Mouse (Mus musculus) stomach, embryonic 14.5 days (tissue): Measurements from ENCODE around the gene Zbtb42. TPM values are rescaled to one million over a fixed set of nuclear protein-coding genes. Genes with fewer than 3 reads are reported as not detected.
A peak's percentile ranks its signal among the peaks of the same experiment; 100 is the strongest.

Experiments used
- ATAC-seq: fragments of 200-750 bp; cut with Nextera tagmentation; 2 replicates; pipeline ENCODE4 v1.8.0; 2017; ENCODE audit warnings: low read depth, moderate TSS enrichment; ENCODE audit not compliant: insufficient number of reproducible peaks, insufficient read depth, low FRiP score
- H3K27ac ChIP-seq: fragments of 300-500 bp; sonication (generic); 2 replicates; pipeline ENCODE4 v1.5.1; 2014; ENCODE audit warnings: mild to moderate bottlenecking, low read length, moderate library complexity, mixed read lengths
- H3K27me3 ChIP-seq: fragments of 300-500 bp; sonication (generic); 2 replicates; pipeline ENCODE4 v1.6.1; 2014; ENCODE audit warnings: low read length, control low read depth, mixed read lengths; ENCODE audit not compliant: control insufficient read depth, insufficient read depth
- H3K36me3 ChIP-seq: fragments of 300-500 bp; sonication (generic); 2 replicates; pipeline ENCODE4 v1.6.1; 2014; ENCODE audit warnings: mild to moderate bottlenecking, control low read depth, low read length, moderate library complexity, mixed read lengths; ENCODE audit not compliant: control insufficient read depth, insufficient read depth
- H3K4me1 ChIP-seq: fragments of 300-500 bp; sonication (generic); 2 replicates; pipeline ENCODE4 v1.6.1; 2014; ENCODE audit warnings: low read length, control low read depth, mixed read lengths; ENCODE audit not compliant: control insufficient read depth, insufficient read depth
- H3K4me2 ChIP-seq: fragments of 300-500 bp; sonication (generic); replicated peaks from 2 replicates; pipeline ENCODE4 v1.6.1; 2014; ENCODE audit warnings: low read depth, low read length, control low read depth
- H3K4me3 ChIP-seq: fragments of 300-500 bp; sonication (generic); 2 replicates; pipeline ENCODE4 v1.5.1; 2014; ENCODE audit warnings: low read depth, low read length, control low read depth
- H3K9ac ChIP-seq: fragments of 300-500 bp; sonication (generic); replicated peaks from 2 replicates; pipeline ENCODE4 v1.6.1; 2014; ENCODE audit warnings: low read depth, mild to moderate bottlenecking, control low read depth, low read length, moderate library complexity, mixed read lengths
- H3K9me3 ChIP-seq: fragments of 300-500 bp; sonication (generic); 2 replicates; pipeline ENCODE4 v1.6.1; 2016; ENCODE audit warnings: low read depth, low read length, control low read depth; ENCODE audit not compliant: control insufficient read depth
- WGBS: fragments of 180-500 bp; shearing (Covaris S2); extraction: QIAGEN DNeasy Blood & Tissue Kit; methylation state at CpG from one replicate; pipeline ENCODE4 v1.1.7; 2014; 5-methylcytosine and 5-hydroxymethylcytosine counted together
- microRNA-seq: library from miRNA; unstranded; fragments of <30 nt; microRNA quantifications from one replicate; pipeline ENCODE4, GENCODE M21; 2016
- polyA plus RNA-seq: library from polyadenylated mRNA; unstranded; fragments of >200 nt; fragmentation: Nextera tagmentation; extraction: Ambion mirVana; gene quantifications from 2 replicates; pipeline ENCODE4 v1.2.1, GENCODE M21; 2014

Gene Zbtb42
- polyA plus RNA-seq, 1 experiment from 2014 or later, result 10.9 TPM

DNA sequence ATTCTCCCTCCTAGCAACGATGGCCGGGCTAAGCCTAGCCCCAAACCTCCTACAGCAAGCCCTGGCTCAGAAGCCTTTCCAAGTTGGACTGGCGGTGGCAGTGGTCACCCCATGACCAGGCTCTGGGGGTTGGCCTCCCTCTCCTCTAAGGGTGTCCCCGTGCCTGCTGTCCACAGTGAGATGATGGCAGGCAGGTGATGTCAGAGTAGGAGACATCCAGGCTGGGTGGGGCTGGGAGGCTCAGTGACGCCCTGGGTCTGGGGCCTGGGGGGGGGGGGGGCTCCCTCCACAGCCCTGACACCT, 44.4 kb downstream of the Zbtb42 start:
- H3K4me1 ChIP-seq, result peaks cover 11% of the 10 kb centered on the region; the same call in 1 of the 2 replicates
- H3K4me2 ChIP-seq, result peak overlapping the region; percentile 86
- no peaks in the 10 kb centered on the region for H3K9me3 ChIP-seq
- H3K9ac ChIP-seq, result peak overlapping the region; percentile 76
- peak overlapping the region; percentile 70 for H3K4me3 ChIP-seq
- ATAC-seq, result no peak
- 11% methylated on average over 5 of the region's 5 CpGs for WGBS
- H3K27ac ChIP-seq, result peak overlapping the region; percentile 85; the same call in 1 of the 2 replicates
- no peaks in the 10 kb centered on the region for H3K27me3 ChIP-seq
- H3K36me3 ChIP-seq, result no peaks in the 10 kb centered on the region; the same call in 1 of the 2 replicates

DNA sequence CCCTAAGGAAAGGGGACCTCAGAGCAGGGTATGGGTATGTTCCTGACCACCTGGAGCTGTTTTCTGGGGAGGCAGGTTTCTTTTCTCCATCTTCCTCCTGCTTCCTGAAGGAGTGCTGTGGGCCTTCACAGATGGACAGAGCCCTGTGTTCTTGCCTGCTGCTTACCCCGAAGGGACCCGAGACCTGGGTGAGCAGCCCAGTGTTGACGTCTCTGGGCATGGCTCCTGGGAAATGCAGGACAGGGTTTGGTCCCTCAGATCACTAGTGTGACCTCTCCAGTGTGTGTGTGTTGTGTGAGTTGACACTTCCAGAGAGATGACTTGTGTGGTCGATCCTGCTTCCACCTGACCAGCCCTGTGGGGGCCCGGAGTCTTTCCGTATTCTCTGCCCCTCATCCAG, 44.8 kb downstream of the Zbtb42 start:
- Histone ChIP-seq H3K9ac (peak overlapping the region; percentile 76), H3K27me3 (no peaks in the 10 kb centered on the region), H3K4me3 (peak overlapping the region; percentile 70; the same call in 1 of the 2 replicates), H3K36me3 (no peaks in the 10 kb centered on the region; the same call in 1 of the 2 replicates), H3K27ac (no peak overlapping the region), H3K4me2 (peak overlapping the region; percentile 86), H3K9me3 (no peaks in the 10 kb centered on the region), H3K4me1 (peaks cover 11% of the 10 kb centered on the region; the same call in 1 of the 2 replicates)
- WGBS, result 81% methylated on average over 6 of the region's 6 CpGs
- no peak for ATAC-seq

DNA sequence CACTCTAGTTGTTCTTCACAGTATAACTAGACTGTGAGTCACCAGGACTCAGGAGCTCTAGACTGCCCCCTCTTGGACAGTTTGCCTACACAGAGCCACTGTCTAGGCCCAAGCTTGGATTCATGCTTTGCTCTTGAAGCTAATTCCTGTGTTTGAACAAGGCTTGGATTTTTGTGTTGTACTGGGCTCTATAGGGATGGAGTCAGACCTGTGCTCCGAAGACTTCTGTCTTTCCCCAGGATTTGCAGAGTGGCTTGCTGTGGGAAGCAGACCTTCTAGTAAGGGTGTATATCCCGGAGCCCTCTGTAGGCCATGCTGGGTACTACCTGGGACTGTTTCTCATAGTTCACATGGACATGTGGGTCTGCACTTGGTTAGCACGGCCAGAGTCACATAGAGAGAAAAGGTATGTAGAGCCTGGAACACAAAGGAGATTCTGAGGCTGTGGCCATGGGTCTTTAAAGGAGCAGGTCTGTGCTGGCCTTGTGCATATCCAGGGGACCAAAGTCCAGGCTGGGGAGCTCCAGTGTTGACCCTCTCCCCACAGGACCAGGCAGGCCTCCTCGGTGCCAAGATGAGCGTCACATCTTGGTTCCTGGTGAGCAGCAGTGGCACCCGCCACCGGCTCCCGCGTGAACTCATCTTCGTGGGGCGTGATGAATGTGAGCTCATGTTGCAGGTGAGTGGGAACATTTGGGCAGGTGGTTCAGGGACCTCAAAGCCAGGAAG, 45.6 kb downstream of the Zbtb42 start:
- Histone ChIP-seq H3K27me3 (no peaks in the 10 kb centered on the region), H3K27ac (no peak overlapping the region), H3K9me3 (no peaks in the 10 kb centered on the region), H3K9ac (no peak overlapping the region), H3K4me3 (no peak overlapping the region), H3K4me2 (no peak overlapping the region), H3K36me3 (no peaks in the 10 kb centered on the region; the same call in 1 of the 2 replicates), H3K4me1 (peaks cover 11% of the 10 kb centered on the region; the same call in 1 of the 2 replicates)
- ATAC-seq, result no peak
- WGBS, result 74% methylated on average over 11 of the region's 11 CpGs

DNA sequence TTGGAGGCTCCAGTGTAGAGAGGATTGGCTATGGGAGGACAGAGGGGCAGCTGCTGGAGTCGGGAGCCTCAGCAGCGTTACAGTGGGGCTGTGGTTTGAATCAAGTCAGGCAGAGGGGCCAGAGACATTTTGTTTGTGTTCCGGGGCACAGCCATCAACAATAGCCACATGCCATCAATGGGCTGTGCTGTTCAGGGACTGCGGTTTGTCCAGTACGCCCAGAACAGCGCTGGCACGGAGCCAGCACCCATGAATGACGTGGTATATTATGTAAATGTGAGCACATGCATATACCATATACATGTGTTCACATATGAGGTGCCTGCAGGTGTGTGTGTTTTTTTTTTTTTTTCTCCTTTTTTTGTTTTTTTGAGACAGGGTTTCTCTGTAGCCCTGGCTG, 49.2 kb downstream of the Zbtb42 start:
- Histone ChIP-seq H3K27me3 (no peaks in the 10 kb centered on the region), H3K9ac (no peak overlapping the region), H3K4me3 (no peak overlapping the region), H3K27ac (no peak overlapping the region), H3K4me2 (no peak overlapping the region), H3K4me1 (peaks cover 5% of the 10 kb centered on the region; the same call in 1 of the 2 replicates), H3K36me3 (no peaks in the 10 kb centered on the region; the same call in 1 of the 2 replicates), H3K9me3 (no peaks in the 10 kb centered on the region)
- 78% methylated on average over 8 of the region's 8 CpGs for WGBS
- ATAC-seq, result no peak

DNA sequence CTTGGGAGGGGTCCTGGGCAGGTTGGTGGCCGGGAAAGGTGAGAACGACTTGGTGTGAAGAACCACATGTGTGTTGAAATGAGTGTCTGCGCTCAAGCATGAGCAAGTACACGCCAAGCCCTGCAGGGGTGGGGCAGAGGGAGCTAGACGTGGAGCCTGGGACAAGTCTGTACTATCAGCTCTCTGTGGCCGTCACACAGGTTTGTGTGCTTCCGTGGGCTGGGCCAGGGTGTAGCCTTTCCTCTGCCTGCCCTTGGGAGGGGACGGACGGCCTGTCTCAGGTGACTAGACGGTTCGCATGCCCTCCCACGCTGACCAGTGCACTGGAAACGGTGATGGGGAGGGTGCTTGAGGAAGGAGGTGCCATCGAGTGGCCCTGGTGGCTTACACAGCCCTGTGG, 52.2 kb downstream of the Zbtb42 start:
- Histone ChIP-seq H3K36me3 (peaks cover 12% of the 10 kb centered on the region; the same call in 1 of the 2 replicates), H3K4me1 (no peaks in the 10 kb centered on the region), H3K27me3 (no peaks in the 10 kb centered on the region), H3K9ac (no peak overlapping the region), H3K4me3 (no peak overlapping the region), H3K9me3 (no peaks in the 10 kb centered on the region), H3K4me2 (no peak overlapping the region), H3K27ac (no peak overlapping the region)
- WGBS, result 78% methylated on average over 14 of the region's 14 CpGs
- no peak for ATAC-seq

Small RNAs within 50 kb of the gene (microRNA-seq; reads per million reads assigned to microRNA genes)
- gene Mir6939, result not detected

Other genes starting within 250 kb of the Zbtb42 start
- gene A530016L24Rik, start 189.4 kb upstream of the Zbtb42 start, polyA plus RNA-seq, result 0.27 and 0.30 TPM in 2 replicates
- gene Tmem179, start 162.1 kb upstream of the Zbtb42 start, polyA plus RNA-seq, result 2.1 and 2.7 TPM in 2 replicates
- gene Inf2, start 90.0 kb upstream of the Zbtb42 start, polyA plus RNA-seq, result 4.4 and 5.0 TPM in 2 replicates
- 2.8 and 3.1 TPM in 2 replicates for gene Adssl1, start 58.8 kb upstream of the Zbtb42 start, polyA plus RNA-seq
- gene Siva1, start 34.1 kb upstream of the Zbtb42 start, polyA plus RNA-seq, result 250 and 274 TPM in 2 replicates
- gene Akt1, start 3.9 kb upstream of the Zbtb42 start, polyA plus RNA-seq, result 55.6 and 64.6 TPM in 2 replicates
- 15.8 and 16.2 TPM in 2 replicates for gene Cep170b, start 41.6 kb downstream of the Zbtb42 start, polyA plus RNA-seq
- 12.9 and 13.3 TPM in 2 replicates for gene Pld4, start 81.8 kb downstream of the Zbtb42 start, polyA plus RNA-seq
- gene Ahnak2, start 123.8 kb downstream of the Zbtb42 start, polyA plus RNA-seq, result 4.6 and 5.0 TPM in 2 replicates
- 6.1 and 8.2 TPM in 2 replicates for gene Clba1, start 130.1 kb downstream of the Zbtb42 start, polyA plus RNA-seq
- 123 and 130 TPM in 2 replicates for gene Cdca4, start 150.6 kb downstream of the Zbtb42 start, polyA plus RNA-seq
- gene Gpr132, start 189.4 kb downstream of the Zbtb42 start, polyA plus RNA-seq, result 0.26 and 0.52 TPM in 2 replicates